Mouse (Mus musculus) liver, adult 2 months (tissue): Measurements from ENCODE around the gene Bcl2l14.

Experiments used
- CTCF ChIP-seq: fragments of 200-500 bp; IDR thresholded peaks from 2 replicates; pipeline ENCODE4 v1.5.1; 2011; ENCODE audit warnings: low read depth, low read length, control low read depth
- POLR2A ChIP-seq: fragments of 200-500 bp; IDR thresholded peaks from 2 replicates; pipeline ENCODE4 v1.6.1; 2011; ENCODE audit warnings: low read length, control low read depth; ENCODE audit not compliant: insufficient read depth; ENCODE audit errors: extremely low read depth

DNA sequence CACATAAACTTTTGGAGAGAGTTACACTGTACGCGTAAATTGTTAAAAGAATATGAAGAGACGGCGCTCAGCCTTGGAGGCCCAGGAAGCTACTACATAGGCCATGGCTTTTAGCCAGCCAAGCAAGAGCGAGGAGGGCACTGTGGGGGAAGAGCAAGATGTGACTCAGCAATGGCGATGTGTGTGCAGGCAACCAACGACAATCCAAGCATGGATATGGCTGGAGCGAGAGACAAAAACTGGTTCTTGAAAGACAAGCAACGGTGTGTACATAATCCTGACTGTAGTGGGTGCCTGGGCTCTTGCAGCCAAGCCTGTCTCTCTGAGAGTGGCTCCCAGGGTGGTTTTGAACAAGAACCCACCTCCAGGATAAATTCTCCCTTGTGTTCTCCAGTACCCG is 8.7 kb upstream of the Bcl2l14 start:
- TF ChIP-seq POLR2A (no peak), CTCF (no peak)
